9 mouse cellular contexts compared by ENCODE assay signal in genomic region chr19:50678946-50679345, GRCm38 (mm10). TPM values are rescaled to one million over a fixed set of nuclear protein-coding genes. Genes with fewer than 3 reads are reported as not detected.
DNase-seq lines count a peak whose midpoint lies in the region; ATAC-seq lines count a peak whose summit lies in the region.
"Had no signal": no experiment of that assay in that cellular context is flagged by ENCODE, and none has a peak within 500 bp of the region (broad histone marks: within the 10 kb centered on the region; RNA-seq: fewer than 3 reads in every experiment).

No protein-coding gene starts in this region.

- H3K4me2 ChIP-seq in heart, embryonic 15.5 days: peak overlapping the region; percentile 99
- peak overlapping the region; percentile 99 for H3K4me2 ChIP-seq in hindbrain, embryonic 13.5 days
- H3K4me2 ChIP-seq in midbrain, embryonic 12.5 days (replicated peaks): peak overlapping the region; percentile 93

- WGBS in heart, embryonic 15.5 days: 0% methylated on average over 2 of the region's 2 CpGs
- 0% methylated on average over 2 of the region's 2 CpGs for WGBS in embryonic facial prominence, embryonic 10.5 days
- WGBS in hindbrain, embryonic 13.5 days: 0% methylated on average over 2 of the region's 2 CpGs
- 3% methylated on average over 2 of the region's 2 CpGs for WGBS in midbrain, embryonic 12.5 days

- H3K9ac ChIP-seq in heart, embryonic 15.5 days: peak overlapping the region; percentile 30; the same call in 1 of the 2 replicates
- peak overlapping the region; percentile 85 for H3K9ac ChIP-seq in hindbrain, embryonic 13.5 days
- peak overlapping the region; percentile 82 for H3K9ac ChIP-seq in midbrain, embryonic 12.5 days (replicated peaks)

- ATAC-seq in heart, embryonic 15.5 days (replicated peaks; ENCODE audit: insufficient number of reproducible peaks, insufficient read depth, low FRiP score, low read depth): no peak
- ATAC-seq in hindbrain, embryonic 13.5 days (ENCODE audit: low FRiP score): peak; percentile 57
- ATAC-seq in midbrain, embryonic 12.5 days (ENCODE audit: low FRiP score, low read depth): peak; percentile 52

- peaks cover 9% of the 10 kb centered on the region for H3K4me1 ChIP-seq in heart, embryonic 15.5 days (replicated peaks)
- peaks cover 9% of the 10 kb centered on the region; the same call in 1 of the 2 replicates for H3K4me1 ChIP-seq in embryonic facial prominence, embryonic 10.5 days
- H3K4me1 ChIP-seq in hindbrain, embryonic 13.5 days (replicated peaks): peaks cover 18% of the 10 kb centered on the region
- H3K4me1 ChIP-seq in midbrain, embryonic 12.5 days: peaks cover 16% of the 10 kb centered on the region; the same call in 1 of the 2 replicates

- no peak overlapping the region for H3K27ac ChIP-seq in heart, embryonic 15.5 days
- H3K27ac ChIP-seq in embryonic facial prominence, embryonic 10.5 days (replicated peaks): peak overlapping the region; percentile 75
- peak overlapping the region; percentile 78 for H3K27ac ChIP-seq in hindbrain, embryonic 13.5 days
- peak overlapping the region; percentile 71; the same call in 1 of the 2 replicates for H3K27ac ChIP-seq in midbrain, embryonic 12.5 days (replicated peaks)

- peak overlapping the region; percentile 59 for H3K4me3 ChIP-seq in heart, embryonic 15.5 days
- H3K4me3 ChIP-seq in embryonic facial prominence, embryonic 10.5 days: peak overlapping the region; percentile 64
- H3K4me3 ChIP-seq in hindbrain, embryonic 13.5 days: peak overlapping the region; percentile 83
- H3K4me3 ChIP-seq in midbrain, embryonic 12.5 days: peak overlapping the region; percentile 79

- peaks cover 39% of the 10 kb centered on the region for H3K27me3 ChIP-seq in heart, embryonic 15.5 days
- peaks cover 60% of the 10 kb centered on the region for H3K27me3 ChIP-seq in embryonic facial prominence, embryonic 10.5 days (replicated peaks; ENCODE audit: low read depth, poor library complexity, severe bottlenecking)
- H3K27me3 ChIP-seq in hindbrain, embryonic 13.5 days: no peaks in the 10 kb centered on the region
- H3K27me3 ChIP-seq in midbrain, embryonic 12.5 days: peaks cover 25% of the 10 kb centered on the region

- no peaks in the 10 kb centered on the region for H3K36me3 ChIP-seq in heart, embryonic 15.5 days
- H3K36me3 ChIP-seq in embryonic facial prominence, embryonic 10.5 days (replicated peaks): no peaks in the 10 kb centered on the region
- no peaks in the 10 kb centered on the region for H3K36me3 ChIP-seq in hindbrain, embryonic 13.5 days
- no peaks in the 10 kb centered on the region for H3K36me3 ChIP-seq in midbrain, embryonic 12.5 days

- no peaks in the 10 kb centered on the region for H3K9me3 ChIP-seq in heart, embryonic 15.5 days (replicated peaks)
- H3K9me3 ChIP-seq in embryonic facial prominence, embryonic 10.5 days: no peaks in the 10 kb centered on the region
- H3K9me3 ChIP-seq in hindbrain, embryonic 13.5 days: no peaks in the 10 kb centered on the region
- H3K9me3 ChIP-seq in midbrain, embryonic 12.5 days: no peaks in the 10 kb centered on the region

- no peak for DNase-seq in heart, adult 18-20 months
- no peak for DNase-seq in embryonic facial prominence, embryonic 10.5 days (ENCODE audit: low spot score)
- DNase-seq in thymus, postnatal 36 days: no peak
- DNase-seq in thymus, postnatal 0 days (ENCODE audit: low spot score): no peak
- DNase-seq in spleen, adult 18-20 months: no peak

RNA-seq across cellular contexts. Expression of gene Sorcs1, which starts 0.5 kb away (rescaled TPM):
- 0.57 and 1.2 TPM in 2 replicates for polyA plus RNA-seq in heart, embryonic 15.5 days (2015; fragmentation: Nextera tagmentation; extraction: Ambion mirVana)
- total RNA-seq in heart, adult 18-20 months (2021): under 1 TPM in 1 of 2 experiments, not detected in 1; 0.33 TPM
- polyA plus RNA-seq in embryonic facial prominence, embryonic 10.5 days (2016; fragmentation: Nextera tagmentation; extraction: Ambion mirVana): 2.2 and 2.4 TPM in 2 replicates
- polyA plus RNA-seq in hindbrain, embryonic 13.5 days (2015; fragmentation: Nextera tagmentation; extraction: Ambion mirVana): 11.6 and 13.5 TPM in 2 replicates
- polyA plus RNA-seq in midbrain, embryonic 12.5 days (2016; fragmentation: Nextera tagmentation; extraction: Ambion mirVana): 4.9 and 6.2 TPM in 2 replicates
- 0.16 and 0.19 TPM in 2 replicates for polyA plus RNA-seq in thymus, postnatal 0 days (2015; fragmentation: Nextera tagmentation; extraction: Ambion mirVana)
- total RNA-seq: granulocyte monocyte progenitor cell, adult 5-6 weeks had no signal

Comparison
In these comparisons a context has a peak if more than half of its experiments do, and no peak if none do; other contexts are left out.
1. H3K9ac ChIP-seq: peak in every context shown above with its lines; median percentile 85 in hindbrain, embryonic 13.5 days; 82 in midbrain, embryonic 12.5 days; 30 in heart, embryonic 15.5 days.